Mouse (Mus musculus) mouse embryonic stem cell (cell line): ENCODE measurements around the gene Tmem265.

Experiments used
- in situ Hi-C, 2 experiments: fragments of 300-500 bp; cut with MboI; formaldehyde crosslinking; loops; 1 replicate in 1 of 2; 3 replicates in 1 of 2; pipeline ENCODE4 v1.14.3; 2019 to 2020; ENCODE audit warnings: low sequenced_read_pairs in 2 of 2, low pct_unique_long_range_greater_than_20kb in 1 of 2, mixed read lengths in 1 of 2; ENCODE audit not compliant: unreplicated experiment in 1 of 2

The Tmem265 gene

DNA sequence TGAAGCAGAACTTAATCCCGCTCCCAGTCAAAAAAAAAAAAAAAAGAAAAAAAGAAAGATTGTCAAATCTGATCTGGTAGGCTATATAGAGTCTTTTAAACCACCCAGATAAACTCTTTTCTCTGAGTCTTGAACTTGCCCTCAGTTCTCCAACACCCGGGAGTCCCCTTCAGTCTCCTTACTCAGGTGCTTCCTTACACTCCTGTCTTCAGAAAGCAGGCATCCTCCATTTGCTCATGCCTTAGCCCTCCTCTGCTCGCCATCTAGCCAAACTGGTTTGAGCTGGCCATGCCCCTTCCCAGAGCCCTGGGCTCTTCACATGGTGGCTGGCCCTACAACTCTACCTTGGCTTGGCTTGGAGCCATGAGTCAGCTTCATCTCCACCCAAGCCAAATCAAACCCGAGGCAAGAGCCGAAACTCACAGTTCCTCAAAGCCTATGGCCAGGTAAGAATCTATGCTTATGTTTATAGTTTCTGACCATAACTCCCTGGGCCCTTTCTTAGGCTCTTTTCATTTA lies at the start of gene Tmem265:
Gene Tmem265 (plus strand): TSS at position 51 of the 519 bp plus-strand sequence.
- in situ Hi-C loops = loop anchor here in 1 of 2 experiments (5.0 kb wide), 1 partner anchor 34 kb away; no protein-coding TSS in a partner anchor

DNA sequence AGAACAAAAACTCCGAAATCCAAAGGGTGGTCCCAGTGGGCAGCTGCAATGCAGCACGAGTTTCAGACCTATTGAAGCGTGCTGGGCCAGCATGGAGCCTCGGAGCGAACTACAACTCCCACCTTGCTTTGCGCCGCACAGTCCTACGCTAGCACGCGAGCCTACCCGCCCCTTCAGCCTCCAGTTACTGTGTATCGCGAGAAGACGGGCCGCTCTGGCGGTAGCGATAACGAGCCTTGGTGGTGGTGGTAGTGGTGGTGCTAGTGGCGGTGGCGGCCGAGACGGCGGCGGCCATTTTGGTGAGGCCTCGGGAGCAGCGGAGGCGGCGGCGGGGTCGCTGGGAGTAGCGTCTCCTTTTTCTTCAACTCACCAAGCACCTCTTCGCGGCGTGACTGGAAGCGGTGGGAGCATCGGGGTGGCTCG lies 49.4 kb upstream of the Tmem265 start, which contains the start of gene Srcap:
Gene Srcap (plus strand): TSS at position 176 of the 423 bp plus-strand sequence.
- in situ Hi-C loops = no loop called here

DNA sequence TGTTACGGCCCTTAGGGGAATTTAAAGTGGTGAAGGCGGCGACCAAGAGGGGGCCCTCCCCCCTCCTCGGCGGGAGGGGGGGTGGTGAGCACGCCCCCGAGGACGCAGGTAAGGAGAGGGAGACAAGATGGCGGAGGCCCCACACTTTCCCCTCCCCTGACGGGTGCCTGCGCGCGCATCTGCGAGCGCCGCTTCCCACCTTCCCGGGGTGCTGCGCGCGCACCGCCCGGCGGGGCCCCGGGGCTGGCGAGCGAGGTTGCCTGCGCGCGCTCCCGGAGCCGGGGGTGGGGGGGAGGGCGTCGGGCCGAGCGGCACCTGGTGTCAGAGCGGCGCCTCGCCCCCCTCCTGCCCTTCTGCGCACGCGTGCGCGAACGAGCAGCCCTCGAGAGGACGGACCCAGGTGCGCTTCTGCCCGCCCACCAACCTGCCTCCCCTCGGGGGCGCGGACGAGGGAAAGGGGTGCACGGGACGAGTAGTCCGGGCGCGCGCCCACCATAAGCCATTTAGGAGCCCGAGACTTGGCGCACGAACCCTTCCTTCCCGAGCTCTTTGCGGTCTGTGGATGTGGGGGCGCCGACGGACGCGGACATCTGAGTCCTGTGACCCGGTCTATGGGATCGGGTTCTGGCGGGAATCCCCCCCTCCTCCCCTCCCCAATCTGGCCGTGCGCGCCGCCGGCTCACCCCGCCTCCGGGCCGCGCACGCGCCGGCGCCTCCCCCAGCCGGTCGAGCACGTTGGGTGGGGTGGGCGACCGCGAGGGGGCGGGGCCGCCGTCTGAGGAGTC lies 48.8 kb upstream of the Tmem265 start:
- in situ Hi-C loops = no loop called here

DNA sequence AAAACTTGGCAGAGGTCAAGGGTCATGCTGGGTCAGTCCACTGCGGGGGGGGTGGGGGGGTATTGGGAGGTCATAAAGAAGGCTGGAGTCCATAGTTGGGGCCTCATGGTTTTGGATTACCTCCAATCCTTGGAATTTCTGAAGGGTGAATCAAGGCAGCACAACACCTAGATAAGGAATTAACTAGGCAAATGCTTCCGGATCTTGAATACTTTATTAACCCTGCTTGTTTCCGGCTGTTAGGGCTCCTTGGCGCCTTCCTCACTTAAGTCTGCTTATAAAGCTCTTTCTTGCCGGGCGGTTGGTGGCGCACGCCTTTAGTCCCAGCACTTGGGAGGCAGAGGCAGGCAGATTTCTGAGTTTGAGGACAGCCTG lies 48.2 kb upstream of the Tmem265 start:
- in situ Hi-C loops = no loop called here

DNA sequence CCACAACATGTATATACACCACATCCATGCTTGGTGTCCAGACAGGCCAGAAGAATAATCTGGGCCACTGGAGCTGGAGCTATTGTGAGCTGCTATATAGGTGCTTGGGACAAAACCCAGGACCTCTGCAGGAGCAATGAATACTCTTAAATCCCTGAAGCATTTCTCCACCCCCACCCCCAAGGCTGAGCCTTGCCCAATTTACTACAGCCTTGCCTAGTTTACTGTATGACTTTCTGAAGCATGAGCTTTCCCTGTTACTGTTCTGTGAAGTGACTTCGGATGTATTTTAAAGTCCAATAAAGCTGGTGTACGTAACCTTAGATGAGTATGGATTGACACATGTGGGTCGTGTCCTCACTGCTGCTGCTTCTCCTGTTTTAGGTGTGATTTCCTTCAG lies 47.4 kb upstream of the Tmem265 start:
- in situ Hi-C loops = no loop called here

DNA sequence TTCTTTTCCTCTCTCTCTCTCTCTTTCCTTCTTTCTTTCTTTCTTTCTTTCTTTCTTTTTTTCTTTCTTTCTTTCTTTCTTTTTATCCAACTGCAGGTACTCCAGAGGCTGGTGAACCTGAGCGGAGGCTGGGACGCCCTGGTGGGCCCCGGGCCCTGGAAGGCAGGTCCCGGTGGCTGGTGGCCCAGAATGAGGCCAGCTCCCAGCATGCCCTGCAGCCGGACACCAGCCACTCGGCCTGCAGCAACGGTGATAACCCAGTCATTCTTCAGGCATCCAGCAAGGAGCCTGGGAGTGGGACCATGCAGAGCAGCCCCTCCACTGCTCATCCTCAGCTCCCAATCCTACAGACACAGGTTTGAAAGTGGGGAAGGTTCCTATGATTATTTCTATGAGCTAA lies 45.3 kb upstream of the Tmem265 start:
- in situ Hi-C loops = loop anchor here in 1 of 2 experiments (5.0 kb wide), 1 partner anchor 36 kb away; no protein-coding TSS in a partner anchor

DNA sequence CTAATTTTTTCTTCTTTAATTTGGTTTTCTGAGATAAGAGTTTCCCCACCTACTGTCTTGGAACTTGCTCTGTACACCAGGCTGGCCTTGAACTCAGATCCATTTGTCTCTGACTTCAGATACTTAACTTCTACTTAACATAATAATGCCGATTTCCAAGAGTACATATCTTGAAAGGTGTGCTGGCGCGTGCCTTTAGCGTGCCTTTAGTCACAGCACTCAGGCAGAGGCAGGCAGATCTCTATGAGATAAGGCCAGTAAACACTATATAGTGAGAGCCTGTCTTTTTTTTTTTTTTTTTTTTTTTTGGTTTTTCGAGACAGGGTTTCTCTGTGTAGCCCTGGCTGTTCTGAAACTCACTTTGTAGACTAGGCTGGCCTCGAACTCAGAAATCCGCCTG lies 44.8 kb upstream of the Tmem265 start:
- in situ Hi-C loops = loop anchor here in 1 of 2 experiments (5.0 kb wide), 1 partner anchor 36 kb away; no protein-coding TSS in a partner anchor

DNA sequence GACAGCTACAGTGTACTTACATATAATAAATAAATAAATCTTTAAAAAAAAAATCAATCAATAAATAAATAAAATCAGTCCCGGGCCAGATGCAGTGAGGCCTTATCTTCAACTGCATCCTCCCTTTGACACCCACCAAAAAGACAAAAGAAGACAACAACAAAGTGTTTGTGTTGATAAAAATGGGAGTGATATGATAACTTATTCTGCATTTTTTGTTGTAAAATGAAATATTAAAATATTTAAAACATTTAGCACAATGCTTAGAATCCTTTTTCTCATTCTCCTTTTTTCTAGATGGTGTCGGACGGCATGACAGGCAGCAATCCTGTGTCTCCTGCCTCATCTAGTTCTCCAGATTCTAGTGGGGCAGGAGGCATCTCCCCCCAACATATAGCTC lies 41.9 kb upstream of the Tmem265 start, which contains the start of gene Gm42715:
Gene Gm42715 (plus strand): TSS at position 301 of the 400 bp plus-strand sequence.
- in situ Hi-C loops = loop anchor here in 1 of 2 experiments (5.0 kb wide), 1 partner anchor 33 kb away; no protein-coding TSS in a partner anchor

DNA sequence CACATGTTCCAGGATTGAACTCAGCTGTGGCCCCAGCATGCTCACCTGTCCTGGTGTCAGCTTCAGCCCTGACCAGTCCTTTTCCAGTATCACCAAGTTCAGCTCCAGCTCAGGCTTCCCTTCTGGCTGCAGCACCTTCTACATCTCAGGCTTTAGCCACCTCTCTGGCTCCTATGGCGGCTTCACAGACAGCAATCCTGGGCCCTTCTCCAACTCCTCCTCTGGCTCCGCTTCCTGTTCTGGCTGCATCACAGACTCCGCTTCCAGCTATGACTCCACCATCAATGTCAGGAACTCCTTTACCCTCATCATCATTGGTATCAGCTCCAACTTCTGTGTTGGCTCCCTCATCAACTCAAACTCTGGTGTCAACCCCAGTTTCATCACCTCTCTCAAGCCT lies 19.5 kb upstream of the Tmem265 start:
- in situ Hi-C loops = no loop called here

DNA sequence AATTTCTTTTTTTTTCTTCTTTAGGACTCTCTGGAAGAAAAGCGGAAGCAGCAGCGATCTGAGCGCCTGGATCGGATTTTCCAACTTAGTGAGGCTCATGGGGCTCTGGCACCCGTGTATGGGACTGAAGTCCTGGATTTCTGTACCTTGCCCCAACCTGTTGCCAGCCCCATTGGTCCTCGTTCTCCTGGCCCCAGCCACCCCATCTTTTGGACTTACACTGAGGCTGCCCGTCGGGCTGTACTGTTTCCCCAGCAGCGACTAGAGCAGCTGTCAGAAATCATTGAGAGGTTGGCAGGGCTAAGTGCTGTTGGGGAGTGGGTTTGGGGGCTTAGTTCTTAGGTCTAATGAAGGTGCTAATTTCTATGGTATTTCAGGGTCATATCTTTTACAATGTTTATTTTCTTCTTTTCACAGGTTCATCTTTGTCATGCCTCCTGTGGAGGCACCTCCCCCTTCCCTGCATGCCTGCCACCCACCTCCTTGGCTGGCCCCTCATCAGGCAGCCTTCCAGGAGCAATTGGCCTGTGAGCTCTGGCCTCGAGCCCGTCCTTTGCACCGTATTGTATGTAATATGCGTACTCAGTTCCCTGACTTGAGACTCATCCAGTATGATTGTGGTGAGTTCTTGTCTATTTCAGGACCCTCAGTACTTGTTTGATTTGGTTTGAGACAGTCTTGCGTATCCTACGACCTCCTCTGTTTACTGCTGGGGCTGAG lies 11.9 kb upstream of the Tmem265 start:
- in situ Hi-C loops = no loop called here

DNA sequence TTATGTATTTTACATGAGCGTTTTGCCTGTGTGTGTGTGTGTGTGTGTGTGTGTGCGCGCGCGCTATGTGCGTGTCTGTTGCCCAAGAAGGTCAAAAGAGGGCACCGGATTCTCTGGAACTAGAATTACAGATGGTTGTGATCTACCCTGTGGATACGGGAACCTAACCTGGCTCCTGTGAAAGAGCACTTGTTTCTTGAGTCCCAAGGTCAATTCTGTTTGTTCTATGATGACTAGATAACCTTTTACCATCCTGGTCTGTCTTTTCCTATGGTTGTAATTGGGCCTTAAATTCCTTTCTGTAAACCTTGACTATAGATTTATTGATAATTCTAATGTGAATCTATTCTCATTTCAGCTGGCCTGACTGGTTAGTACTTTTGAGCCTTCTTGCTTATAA lies 9.6 kb upstream of the Tmem265 start:
- in situ Hi-C loops = loop anchor here in 1 of 2 experiments (5.0 kb wide), 1 partner anchor 34 kb away; the partner anchor contains the start of gene Gm42715

DNA sequence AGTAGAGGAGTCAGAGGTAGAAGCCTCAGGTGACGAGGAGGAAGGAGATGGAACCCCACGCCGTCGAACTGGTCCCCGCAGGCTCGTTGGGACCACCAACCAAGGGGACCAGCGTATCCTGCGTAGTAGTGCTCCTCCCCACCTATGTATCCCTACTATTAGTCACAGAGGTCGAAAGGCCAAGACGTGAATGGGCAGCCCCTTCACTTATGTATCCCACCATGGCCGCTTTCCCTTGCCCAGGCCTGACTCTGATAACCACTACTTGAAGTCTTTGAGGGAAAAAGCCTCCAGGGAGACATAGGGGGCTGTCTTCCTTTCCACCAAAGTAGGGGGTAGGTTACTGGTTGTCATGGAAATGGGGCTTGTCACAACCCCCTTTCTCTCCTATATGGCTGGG lies 610 bp upstream of the Tmem265 start:
- in situ Hi-C loops = loop anchor here in 1 of 2 experiments (5.0 kb wide), 1 partner anchor 33 kb away; no protein-coding TSS in a partner anchor

DNA sequence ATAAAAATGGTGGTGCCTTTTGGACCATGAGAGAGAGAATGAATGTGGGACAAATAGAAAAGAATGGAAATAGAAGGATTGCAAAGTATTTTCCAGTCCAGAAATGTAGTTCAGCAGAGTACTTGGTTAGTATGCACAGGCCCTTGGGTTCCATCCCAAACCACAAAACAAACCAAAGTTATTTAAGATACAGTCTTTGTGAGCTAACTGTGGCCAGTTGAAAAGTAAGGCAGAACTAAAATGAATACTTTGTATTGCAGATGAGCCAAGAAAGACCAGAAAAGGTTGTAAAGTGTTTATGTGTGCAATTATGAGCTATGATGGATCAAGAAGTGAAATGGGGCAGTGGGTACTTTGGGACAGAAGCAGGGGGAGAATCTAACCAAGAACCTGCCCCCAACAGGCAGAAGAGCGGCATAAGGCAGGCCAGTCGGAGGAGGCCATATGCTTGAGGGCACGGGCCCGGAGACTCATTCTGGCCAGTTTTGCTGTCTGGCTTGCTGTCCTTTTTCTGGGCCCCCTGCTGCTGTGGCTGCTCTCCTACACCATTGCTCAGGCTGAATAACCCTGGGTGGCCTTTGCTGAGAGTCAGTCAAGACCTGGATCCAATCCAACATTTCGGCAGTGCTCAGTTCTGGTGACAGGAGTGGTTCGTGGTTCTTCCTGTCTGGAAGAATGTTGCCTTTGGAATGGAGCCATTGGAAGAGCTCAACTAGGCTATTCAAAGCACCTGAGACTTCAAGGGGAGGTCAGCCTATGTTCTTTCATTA lies 3.4 kb downstream of the Tmem265 start:
- in situ Hi-C loops = loop anchor here in 1 of 2 experiments (5.0 kb wide), 1 partner anchor 37 kb away; no protein-coding TSS in a partner anchor

DNA sequence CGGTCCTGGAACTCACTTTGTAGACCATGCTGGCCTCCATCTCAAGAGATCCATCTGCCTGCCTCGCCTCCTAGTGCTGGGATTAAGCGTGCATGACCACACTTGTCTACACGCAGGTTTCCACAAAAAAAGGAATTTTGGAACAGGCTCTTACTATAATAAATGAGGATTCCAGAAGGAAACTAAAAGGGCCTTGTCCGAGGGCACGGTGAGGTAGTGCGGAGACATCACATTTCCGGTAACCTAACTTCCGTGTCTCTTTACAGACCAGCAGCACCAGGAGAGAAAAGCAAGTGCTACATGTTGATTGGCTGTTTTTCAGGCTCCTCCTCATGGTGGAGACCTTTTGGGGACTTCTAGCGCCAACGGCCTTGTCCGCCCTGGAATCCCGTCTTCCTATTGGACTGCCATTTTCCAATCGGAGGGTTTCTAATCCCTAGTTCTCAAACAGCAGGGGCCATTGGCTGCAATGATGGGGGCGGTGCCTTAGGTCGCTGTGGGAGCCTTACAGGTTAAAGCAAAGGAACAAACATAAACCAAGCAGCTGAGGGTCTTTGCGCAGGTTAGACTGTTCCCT lies 11.8 kb downstream of the Tmem265 start, which contains the start of gene Phkg2:
Gene Phkg2 (plus strand): TSS at position 446 of the 577 bp plus-strand sequence.
- in situ Hi-C loops = no loop called here

DNA sequence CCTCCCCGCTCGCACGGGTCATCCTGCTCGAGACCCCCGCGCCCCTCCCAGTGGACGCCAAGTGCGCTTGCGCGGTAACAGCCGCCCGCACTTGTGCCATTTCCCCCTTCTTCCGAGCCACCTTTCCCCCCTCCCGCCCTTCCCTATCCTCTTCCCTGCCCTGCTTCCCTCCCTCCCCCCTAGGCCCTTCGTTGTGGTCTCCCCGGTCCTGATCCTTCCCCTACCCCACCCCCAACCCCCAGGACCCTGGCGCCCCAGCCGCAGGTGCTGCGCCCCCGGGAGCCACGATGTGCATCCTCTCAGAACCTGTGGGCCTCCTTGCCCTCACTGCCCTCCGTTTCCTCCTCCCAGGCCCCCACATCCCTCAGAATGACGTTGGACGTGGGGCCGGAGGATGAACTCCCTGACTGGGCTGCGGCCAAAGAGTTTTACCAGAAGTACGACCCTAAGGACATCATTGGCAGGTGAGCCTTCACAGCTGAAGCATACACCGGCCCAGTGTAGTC lies 12.4 kb downstream of the Tmem265 start:
- in situ Hi-C loops = no loop called here

DNA sequence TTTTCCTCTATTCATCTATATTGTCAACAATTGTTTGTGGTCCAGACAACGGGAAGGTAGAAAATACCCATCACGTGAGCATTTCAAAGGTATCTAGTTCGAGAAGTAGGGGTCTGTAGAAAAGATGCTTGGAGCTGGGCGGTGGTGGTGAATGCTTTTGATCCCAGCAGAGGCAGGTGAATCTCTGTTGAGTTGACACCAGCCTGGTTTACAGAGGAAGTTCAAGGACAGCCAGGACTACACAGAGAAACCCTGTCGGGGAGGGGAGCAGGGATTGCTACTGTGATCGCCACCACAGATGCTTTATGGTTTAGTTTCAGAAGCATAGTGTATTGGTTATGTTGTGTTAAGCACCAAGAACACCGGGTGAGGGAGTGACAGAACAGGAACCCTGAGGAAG lies 12.9 kb downstream of the Tmem265 start:
- in situ Hi-C loops = no loop called here

DNA sequence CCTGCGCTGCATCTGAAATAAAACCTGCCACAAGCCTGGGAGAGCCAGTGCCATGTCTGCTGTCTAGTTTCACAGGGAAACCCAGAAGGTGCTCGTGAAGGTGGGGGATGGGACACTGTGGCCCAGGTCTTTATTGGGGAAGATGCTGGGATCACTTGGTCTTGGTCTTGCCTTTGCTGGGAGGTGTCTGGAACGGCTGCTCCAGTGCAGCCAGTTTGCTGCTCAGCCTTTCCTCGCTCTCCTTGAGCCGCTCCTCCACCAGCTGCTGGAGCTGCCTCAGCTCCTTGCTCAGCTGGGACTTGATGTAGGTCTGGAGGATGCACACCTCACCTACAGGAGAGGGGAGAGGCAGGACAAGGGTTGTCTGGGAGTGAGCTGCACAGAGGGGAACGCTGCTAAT lies 22.1 kb downstream of the Tmem265 start:
- in situ Hi-C loops = no loop called here

DNA sequence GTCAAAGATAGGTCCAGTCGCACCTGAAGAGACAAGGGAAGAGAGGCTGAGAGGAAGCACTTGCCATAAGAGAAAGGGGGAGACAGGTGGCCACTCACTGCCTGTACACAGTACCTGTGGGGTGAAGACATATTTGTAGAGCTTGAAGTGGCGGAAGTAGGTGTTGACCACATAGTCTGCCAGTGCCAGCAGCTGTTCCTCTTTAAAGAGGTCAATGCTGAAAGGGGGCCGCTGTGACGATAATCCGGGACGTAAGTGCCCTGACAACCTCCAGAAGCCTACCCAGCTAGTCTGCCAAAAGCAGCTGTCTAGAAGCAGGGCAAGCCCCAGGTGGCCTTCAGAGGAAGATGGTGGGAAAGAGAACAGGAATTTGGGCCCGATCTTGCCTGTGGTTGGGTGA lies 23.8 kb downstream of the Tmem265 start:
- in situ Hi-C loops = no loop called here
